33 mouse cellular contexts compared by ENCODE assay signal in the genomic region with DNA sequence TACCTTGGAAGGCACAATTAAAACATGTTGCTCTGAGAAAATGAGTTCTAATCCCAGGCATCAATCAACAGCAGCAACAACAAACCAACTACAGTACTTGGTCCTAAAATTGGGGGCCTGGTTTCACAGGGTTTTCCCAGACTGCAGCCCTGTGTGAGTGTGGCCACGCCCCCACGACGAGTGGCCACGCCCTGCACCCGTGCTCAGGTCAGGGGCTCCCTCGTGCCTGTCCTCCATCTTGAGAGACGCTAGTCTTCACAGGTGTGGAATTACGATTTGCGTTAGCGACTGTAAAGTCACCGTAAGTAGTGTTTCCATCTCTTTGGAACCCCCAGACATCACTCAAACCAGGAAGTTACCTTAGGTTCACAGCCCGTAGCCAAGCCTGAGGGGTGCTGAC. TPM values are rescaled to one million over a fixed set of nuclear protein-coding genes. Genes with fewer than 3 reads are reported as not detected.
"Had no signal": no experiment of that assay in that cellular context is flagged by ENCODE, and none has a peak within 500 bp of the region (broad histone marks: within the 10 kb centered on the region; RNA-seq: fewer than 3 reads in every experiment).

A gene (plus strand): TSS at position 214 of the 400 bp plus-strand sequence.

- H3K9me3 ChIP-seq: kidney, embryonic 15.5 days; liver, embryonic 13.5 days; midbrain, embryonic 12.5 days; neural tube, embryonic 13.5 days had no signal

- DNase-seq: kidney, adult 18-20 months; kidney, postnatal 10 days; kidney, postnatal 36 days; layer of hippocampus, postnatal 36 days; liver, embryonic 13.5 days; lung, adult 2 months; lung, postnatal 14 days; lung, postnatal 4 days; retina, postnatal 1 day; right cerebral cortex, postnatal 25 days; thymus, adult 18-20 months; thymus, postnatal 36 days had no signal

- H3K4me3 ChIP-seq: kidney, embryonic 15.5 days; left cerebral cortex, adult 2 months; liver, embryonic 13.5 days; midbrain, embryonic 12.5 days; myocyte; neural tube, embryonic 13.5 days had no signal

- H3K36me3 ChIP-seq: kidney, embryonic 15.5 days; liver, embryonic 13.5 days; midbrain, embryonic 12.5 days; neural tube, embryonic 13.5 days had no signal

- H3K27ac ChIP-seq: kidney, embryonic 15.5 days; left cerebral cortex, adult 2 months; liver, embryonic 13.5 days; midbrain, embryonic 12.5 days; neural tube, embryonic 13.5 days had no signal

- H3K9ac ChIP-seq: kidney, embryonic 15.5 days; liver, embryonic 13.5 days; midbrain, embryonic 12.5 days; neural tube, embryonic 13.5 days had no signal

- H3K4me1 ChIP-seq: kidney, embryonic 15.5 days; liver, embryonic 13.5 days; midbrain, embryonic 12.5 days; neural tube, embryonic 13.5 days had no signal

- H3K27me3 ChIP-seq: kidney, embryonic 15.5 days; liver, embryonic 13.5 days; midbrain, embryonic 12.5 days; neural tube, embryonic 13.5 days had no signal

RNA-seq across cellular contexts. Expression of the gene that starts here (rescaled TPM):
- total RNA-seq: layer of hippocampus, adult 8-10 months; layer of hippocampus, postnatal 10 days; layer of hippocampus, postnatal 36 days; left cerebral cortex, adult 2 months; left cerebral cortex, postnatal 10 days; left cerebral cortex, postnatal 36 days; liver, adult 2 months; megakaryocyte progenitor cell, adult 5-6 weeks; monocyte, adult 5-6 weeks; neutrophil, adult 5-6 weeks had no signal
- polyA plus RNA-seq: kidney, embryonic 15.5 days; limb, embryonic 11.5 days; limb, embryonic 14.5 days; liver, adult 2 months; liver, embryonic 13.5 days; liver, embryonic 16.5 days; lung, adult 2 months; lung, embryonic 16.5 days; midbrain, embryonic 12.5 days; myocyte; small intestine, adult 2 months; spleen, adult 2 months; stomach, embryonic 16.5 days; urinary bladder, adult 2 months had no signal
